Mouse (Mus musculus) bone marrow, adult 2 months (tissue): ENCODE data around the gene Ccdc12. TPM values are rescaled to one million over a fixed set of nuclear protein-coding genes. Genes with fewer than 3 reads are reported as not detected.

Source experiments
- H3K27ac ChIP-seq: fragments of 200-500 bp; 2 replicates; pipeline ENCODE4 v1.5.1; 2012; ENCODE audit warnings: low read depth, mild to moderate bottlenecking, control low read depth, inconsistent platforms, low read length; ENCODE audit not compliant: control insufficient read depth, poor library complexity, insufficient read depth
- H3K4me1 ChIP-seq: fragments of 200-500 bp; 2 replicates; pipeline ENCODE4 v1.6.1; 2011; ENCODE audit warnings: low read length; ENCODE audit not compliant: control insufficient read depth, insufficient read depth
- H3K4me3 ChIP-seq: fragments of 200-500 bp; replicated peaks from 2 replicates; pipeline ENCODE3; 2011; ENCODE audit warnings: mild to moderate bottlenecking, low read depth, low read length, control low read depth; ENCODE audit not compliant: control insufficient read depth
- CTCF ChIP-seq: fragments of 200-500 bp; IDR thresholded peaks from 2 replicates; pipeline ENCODE4 v1.5.1; 2011; ENCODE audit warnings: low read length, control low read depth; ENCODE audit not compliant: control insufficient read depth, insufficient read depth
- POLR2A ChIP-seq: fragments of 200-500 bp; IDR thresholded peaks from 2 replicates; pipeline ENCODE4 v1.6.1; 2011; ENCODE audit warnings: low read depth, mild to moderate bottlenecking, control low read depth, low read length, borderline replicate concordance; ENCODE audit not compliant: control insufficient read depth
- WGBS: fragments of 180-500 bp; shearing (Covaris S2); methylation state at CpG from one replicate; pipeline ENCODE4 v1.1.7; 2018; 5-methylcytosine and 5-hydroxymethylcytosine counted together
- polyA plus RNA-seq: library from polyadenylated mRNA; stranded (reverse); fragments of >200 nt; gene quantifications from 2 replicates; pipeline ENCODE4 v1.2.4, GENCODE M21; 2011; ENCODE audit warnings: low replicate concordance; ENCODE audit not compliant: missing spikeins, insufficient read depth, insufficient read length

Gene Ccdc12
- polyA plus RNA-seq, 1 experiment = 168 TPM

DNA sequence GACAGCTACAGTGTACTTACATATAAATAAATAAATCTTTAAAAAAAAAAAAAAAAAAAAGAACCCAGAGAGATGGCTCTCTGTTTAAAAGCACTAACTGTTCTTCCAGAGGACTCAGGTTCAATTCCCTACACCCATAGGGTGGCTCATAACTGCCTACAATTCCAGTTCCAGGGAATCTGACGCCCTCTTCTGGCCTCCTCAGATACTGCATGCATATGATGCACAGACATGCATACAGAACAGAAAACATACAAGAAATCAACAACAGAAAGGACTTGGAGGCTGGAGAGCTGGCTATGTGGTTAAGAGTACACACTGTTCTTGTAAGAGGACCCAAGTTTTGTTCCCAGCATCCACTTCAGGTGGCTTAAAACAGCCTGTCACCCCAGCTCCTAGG, 81.8 kb downstream of the Ccdc12 start:
- no peak overlapping the region for H3K4me3 ChIP-seq
- 27% methylated on average over 1 of the region's 1 CpGs for WGBS
- TF ChIP-seq CTCF (no peak), POLR2A (no peak)
- H3K27ac ChIP-seq = no peak overlapping the region
- H3K4me1 ChIP-seq = peaks cover 7% of the 10 kb centered on the region

DNA sequence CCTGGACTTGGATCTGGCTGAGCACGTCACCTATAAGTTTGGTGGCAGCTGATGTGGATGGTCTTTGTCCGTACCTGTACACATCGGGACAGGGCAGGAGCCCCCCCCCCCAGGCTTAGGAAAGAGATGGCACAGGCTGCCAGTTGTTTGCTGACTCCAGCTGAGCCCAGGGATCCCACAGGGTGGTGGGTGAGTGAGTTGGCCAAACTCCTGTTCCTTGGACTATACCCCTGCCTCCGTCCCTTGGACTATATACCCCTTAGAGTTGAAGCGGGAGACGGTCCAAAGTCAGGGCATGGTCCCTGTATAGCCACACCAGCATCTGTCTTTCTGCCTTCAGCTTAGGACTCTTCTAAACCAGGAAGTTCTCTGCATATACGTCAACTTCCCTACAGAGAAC, 83.7 kb downstream of the Ccdc12 start:
- H3K4me1 ChIP-seq = no peaks in the 10 kb centered on the region
- no peak overlapping the region for H3K4me3 ChIP-seq
- no peak for TF ChIP-seq CTCF
- TF ChIP-seq POLR2A = no peak
- WGBS = 71% methylated on average over 7 of the region's 7 CpGs
- no peak overlapping the region for H3K27ac ChIP-seq

DNA sequence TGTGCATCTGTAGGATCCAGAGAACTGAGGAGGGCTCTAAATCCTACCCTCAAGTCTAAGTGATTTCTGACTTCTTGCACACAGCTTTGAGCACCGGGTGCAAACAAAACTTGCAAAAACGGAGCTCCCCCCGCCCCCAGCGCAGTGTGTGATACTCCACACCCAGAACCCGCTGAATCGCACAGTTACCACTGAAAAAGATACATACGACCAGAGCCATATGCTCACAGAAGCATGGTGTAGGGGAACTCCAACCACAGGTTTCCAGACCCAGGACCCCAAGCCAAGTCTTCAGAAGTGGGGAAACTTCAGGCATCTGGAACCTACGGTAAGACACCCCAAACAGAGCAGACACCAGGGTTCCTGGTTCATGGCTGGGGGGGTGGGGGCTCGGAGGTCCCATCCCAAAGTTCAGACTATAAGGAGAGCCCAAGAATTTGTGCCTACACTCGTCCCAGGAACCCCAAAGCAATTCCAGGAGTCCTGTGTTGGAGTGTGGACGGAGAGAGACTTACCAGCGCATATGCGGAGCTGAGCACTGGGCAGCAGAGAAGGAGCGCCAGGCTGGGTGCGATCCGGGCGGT, 85.5 kb downstream of the Ccdc12 start, which contains the start of gene Myl3:
Gene Myl3 (plus strand): TSS at position 151 of the 584 bp plus-strand sequence.
- Histone ChIP-seq H3K4me1 (no peaks in the 10 kb centered on the region), H3K4me3 (no peak within 1 kb of the TSS), H3K27ac (no peak within 1 kb of the TSS; the same call in 1 of the 2 replicates)
- TF ChIP-seq CTCF (no peak), POLR2A (no peak)
- WGBS = 13% methylated on average over 17 of the region's 17 CpGs

DNA sequence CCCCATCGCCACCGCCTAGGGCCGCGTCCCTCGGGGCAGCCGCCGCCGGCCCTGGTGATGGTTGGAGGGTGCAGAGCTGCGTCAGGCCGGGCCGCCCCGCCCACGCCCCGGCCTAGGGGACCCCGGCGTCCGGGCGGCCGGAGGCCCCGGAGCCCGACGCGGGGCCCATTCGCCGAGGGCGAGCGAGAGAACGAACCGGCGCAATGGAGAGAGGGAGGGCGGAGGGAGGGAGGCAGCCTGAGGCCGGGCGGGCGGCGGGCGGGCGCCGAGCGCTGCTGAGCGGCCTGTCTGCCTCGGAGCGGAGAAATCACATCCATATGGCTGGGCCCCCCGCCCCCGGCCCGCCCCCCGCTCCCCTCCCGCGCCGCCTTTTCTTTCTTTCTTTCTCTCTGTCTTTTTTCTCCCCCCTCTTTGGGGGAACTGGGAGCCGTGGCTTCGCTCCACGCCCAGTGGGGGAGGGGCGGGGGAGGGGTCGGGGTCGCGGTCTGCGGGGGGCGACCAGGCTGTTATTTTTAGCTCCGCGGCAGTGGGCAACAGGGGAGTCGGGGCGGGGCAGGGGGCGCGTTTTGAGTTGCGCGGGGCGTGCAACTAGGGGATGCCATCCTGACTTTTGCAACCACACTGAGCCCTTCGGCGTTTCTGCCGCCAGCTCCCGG, 86.1 kb downstream of the Ccdc12 start:
- H3K4me3 ChIP-seq = no peak overlapping the region
- no peak overlapping the region; the same call in 1 of the 2 replicates for H3K27ac ChIP-seq
- under 1% methylated on average over 64 of the region's 71 CpGs for WGBS
- no peaks in the 10 kb centered on the region for H3K4me1 ChIP-seq
- no peak for TF ChIP-seq POLR2A
- TF ChIP-seq CTCF = no peak

DNA sequence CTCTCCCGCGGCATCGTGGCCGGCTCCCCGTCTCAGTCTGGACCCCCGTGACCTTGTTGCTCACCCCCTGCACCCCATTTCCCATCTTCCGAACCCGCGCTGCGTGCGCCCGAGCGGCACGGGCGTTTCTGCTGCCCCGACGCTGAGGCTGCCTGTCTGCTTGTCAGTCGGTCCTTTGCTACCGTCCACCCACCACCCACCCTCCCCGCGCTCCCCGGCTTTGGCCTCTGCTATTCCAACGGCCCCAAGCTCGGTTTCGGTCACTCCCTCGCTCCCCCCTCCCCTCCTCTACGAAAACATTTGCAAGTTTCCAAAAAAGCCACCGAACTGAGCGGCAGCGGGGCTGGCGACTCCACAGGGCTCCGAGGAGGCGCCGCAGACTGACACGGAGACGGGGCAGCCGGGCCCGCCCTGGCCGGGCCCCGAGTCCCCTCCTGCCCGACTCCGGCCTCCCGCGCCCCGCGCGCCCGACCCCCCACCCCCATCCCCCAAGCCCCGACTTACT, 86.7 kb downstream of the Ccdc12 start:
- TF ChIP-seq POLR2A (0 out of 2 replicates have a peak, but pooled peaks have one; percentile 9), CTCF (no peak)
- Histone ChIP-seq H3K27ac (no peak overlapping the region), H3K4me1 (no peaks in the 10 kb centered on the region), H3K4me3 (peak overlapping the region; percentile 16)
- WGBS = 2% methylated on average over 49 of the region's 49 CpGs

DNA sequence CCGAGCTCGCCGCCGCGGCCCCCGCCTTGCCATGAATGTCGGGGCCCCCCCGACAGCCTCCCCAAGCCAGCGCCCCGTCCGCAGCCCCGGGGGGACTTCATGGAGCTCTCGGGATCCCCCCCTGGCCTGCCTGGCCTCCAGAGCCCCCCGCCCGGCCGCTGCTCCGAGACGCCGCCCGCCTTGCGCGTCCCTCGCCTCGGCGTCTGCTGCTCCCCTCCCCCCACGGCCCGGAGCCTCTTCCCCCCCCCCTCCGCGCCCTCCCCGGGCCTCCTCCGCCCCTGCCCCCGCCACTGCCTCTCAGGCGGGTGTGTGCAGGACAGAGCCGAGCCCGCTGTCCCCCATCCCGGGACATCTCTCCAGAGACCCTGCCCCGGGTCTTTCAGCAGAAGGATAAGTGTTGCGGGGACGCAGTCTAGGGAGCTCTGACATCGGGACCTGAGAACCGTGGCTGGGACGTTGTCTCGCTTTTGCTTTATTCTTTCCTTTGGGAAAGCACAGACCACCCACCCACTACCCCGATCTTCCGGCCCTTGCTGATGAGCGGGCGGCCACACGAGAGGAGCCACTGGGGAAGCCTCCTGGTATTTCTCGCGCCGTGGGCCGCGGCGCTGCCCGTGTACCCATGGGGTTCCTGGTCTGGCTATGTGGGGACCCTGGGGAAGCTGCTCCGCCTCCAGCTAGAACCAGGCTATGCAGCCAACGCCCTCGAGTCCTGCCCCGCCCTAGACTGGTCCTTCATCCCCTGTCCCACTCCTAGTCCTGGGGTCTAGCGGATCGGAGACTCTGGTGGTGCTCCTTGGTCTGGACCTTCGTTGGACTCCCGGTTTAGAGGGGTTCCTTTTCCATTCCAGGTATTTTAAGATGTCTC, 87.4 kb downstream of the Ccdc12 start:
- H3K4me1 ChIP-seq = no peaks in the 10 kb centered on the region
- H3K27ac ChIP-seq = no peak overlapping the region
- 13% methylated on average over 60 of the region's 63 CpGs for whole genome bisulfite sequencing
- no peak overlapping the region for H3K4me3 ChIP-seq
- no peak for TF ChIP-seq POLR2A
- no peak for TF ChIP-seq CTCF

DNA sequence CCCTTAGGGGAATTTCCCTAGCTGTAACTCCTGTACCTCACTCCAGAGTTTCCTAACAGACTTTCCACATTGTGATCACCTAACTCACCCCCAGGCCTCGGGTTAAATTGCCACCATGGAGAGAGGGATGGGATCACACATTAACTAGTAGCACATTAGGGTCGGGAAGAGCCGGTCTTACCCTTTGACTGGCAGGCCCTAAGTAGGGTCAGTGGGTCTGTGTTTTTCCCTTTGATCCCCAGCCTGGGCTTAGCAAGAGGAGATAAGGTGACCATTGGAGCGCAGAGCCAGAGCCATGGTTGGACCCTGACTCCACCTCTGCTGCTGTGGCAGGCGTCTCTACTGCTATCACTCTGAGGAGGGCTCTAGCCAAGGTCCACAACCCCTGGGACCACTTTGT, 89.4 kb downstream of the Ccdc12 start:
- TF ChIP-seq POLR2A = no peak
- TF ChIP-seq CTCF = no peak
- H3K4me3 ChIP-seq = no peak overlapping the region
- no peaks in the 10 kb centered on the region for H3K4me1 ChIP-seq
- no peak overlapping the region for H3K27ac ChIP-seq
- WGBS = 73% methylated on average over 5 of the region's 5 CpGs

DNA sequence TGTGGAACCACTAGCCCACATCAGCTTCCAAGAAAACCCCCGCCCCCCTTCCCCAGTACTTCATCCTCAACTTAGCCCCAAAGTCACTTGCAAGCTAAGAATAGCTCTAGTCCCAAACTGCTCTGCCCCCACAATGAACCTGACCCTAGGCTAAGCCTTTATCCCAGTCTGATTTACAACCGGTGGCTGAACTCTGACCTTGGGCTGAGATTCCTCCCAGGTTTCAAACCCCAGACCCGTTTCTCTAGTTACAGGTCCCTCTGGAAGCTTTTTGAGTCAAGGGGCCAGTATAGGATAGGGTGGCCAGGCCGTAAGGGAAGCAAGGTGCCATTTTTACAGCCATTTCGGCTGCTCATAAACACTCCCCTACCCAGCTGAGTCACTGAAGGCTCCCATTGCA, 89.9 kb downstream of the Ccdc12 start:
- Histone ChIP-seq H3K4me3 (no peak overlapping the region), H3K4me1 (no peaks in the 10 kb centered on the region), H3K27ac (no peak overlapping the region)
- TF ChIP-seq CTCF (no peak), POLR2A (no peak)
- WGBS = 71% methylated on average over 5 of the region's 5 CpGs
